Mouse (Mus musculus) ovary, postnatal 10 days (tissue): ENCODE measurements around the gene Il27ra.
"Not testable (repeated sequence)": the region's sequence is repeated elsewhere in the genome, so short reads cannot be mapped to it uniquely, and the experiment has no call there.

Experiments used
- DNase-seq: peaks from one replicate; pipeline ENCODE4 v3.0.0; 2022; ENCODE audit warnings: low spot score

The Il27ra gene

DNA sequence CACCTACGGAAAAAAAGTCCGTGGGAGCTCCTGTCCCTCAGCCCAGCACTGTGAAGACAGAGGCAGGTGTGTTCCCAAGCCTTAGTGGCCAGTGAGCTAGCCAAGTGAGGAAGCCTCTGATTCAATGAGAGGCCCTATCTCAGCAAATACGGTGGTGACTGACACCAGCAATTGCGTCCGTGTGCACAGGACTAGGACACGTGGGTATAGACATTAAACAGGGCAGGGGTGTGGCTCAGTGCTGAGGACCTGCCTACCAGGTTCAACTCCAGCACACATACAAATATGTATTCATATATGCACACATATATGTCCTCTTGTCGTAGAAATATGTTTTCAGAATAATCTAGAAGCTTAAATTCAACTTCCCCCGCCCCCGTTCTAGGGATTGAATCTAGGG lies 22.7 kb downstream of the Il27ra start:
- no peak for DNase-seq

DNA sequence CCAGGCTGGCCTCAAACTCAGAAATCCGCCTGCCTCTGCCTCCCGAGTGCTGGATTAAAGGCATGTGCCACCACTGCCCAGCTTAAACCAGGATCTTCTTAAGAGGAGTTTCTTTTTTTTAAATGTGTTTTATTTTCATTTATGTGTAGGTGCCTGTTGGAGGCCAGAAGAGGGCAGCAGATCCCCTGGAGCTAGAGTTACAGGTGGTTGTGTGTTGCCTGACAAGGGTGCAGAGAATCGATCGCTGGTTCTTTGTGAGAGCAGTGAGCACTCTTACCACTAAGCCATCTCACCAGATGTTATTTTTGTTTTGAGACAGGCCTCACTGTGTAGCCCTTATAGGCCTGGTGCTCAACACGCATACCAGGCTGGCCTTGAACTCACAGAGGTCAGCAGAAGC lies 26.6 kb downstream of the Il27ra start:
- DNase-seq = no peak

DNA sequence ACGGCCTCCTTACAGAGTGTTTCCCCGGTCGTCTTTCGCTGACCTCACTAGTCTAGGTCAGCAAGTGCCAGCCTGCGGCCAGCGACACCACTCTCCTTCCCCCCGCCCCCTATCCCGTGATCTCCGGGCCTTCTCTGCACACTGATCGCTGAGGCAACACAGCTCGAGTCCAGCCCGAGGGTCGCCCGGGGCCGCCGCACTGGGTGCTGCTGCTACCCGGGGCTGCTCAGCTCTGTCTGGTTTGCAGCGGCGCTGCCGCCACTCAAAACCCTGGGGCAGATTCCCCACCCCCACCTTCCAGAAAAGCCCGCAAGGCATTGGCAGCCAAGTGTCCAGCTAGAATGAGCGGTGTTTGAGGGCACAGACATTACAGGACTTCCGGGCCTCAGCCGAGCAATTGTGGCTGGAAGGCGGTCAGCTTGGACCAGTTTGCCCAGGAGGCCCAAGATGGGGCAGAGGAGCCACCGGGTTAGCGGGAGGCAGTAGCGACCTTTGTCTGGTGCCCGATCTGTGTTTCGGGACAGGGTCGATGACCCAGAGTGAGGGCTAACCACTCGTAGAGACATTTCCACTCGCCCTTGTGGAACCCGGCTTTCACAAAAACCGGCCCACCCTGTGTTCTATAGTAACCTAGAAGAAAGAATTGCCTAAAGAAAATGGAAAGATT lies 29.8 kb downstream of the Il27ra start:
- no peak for DNase-seq

DNA sequence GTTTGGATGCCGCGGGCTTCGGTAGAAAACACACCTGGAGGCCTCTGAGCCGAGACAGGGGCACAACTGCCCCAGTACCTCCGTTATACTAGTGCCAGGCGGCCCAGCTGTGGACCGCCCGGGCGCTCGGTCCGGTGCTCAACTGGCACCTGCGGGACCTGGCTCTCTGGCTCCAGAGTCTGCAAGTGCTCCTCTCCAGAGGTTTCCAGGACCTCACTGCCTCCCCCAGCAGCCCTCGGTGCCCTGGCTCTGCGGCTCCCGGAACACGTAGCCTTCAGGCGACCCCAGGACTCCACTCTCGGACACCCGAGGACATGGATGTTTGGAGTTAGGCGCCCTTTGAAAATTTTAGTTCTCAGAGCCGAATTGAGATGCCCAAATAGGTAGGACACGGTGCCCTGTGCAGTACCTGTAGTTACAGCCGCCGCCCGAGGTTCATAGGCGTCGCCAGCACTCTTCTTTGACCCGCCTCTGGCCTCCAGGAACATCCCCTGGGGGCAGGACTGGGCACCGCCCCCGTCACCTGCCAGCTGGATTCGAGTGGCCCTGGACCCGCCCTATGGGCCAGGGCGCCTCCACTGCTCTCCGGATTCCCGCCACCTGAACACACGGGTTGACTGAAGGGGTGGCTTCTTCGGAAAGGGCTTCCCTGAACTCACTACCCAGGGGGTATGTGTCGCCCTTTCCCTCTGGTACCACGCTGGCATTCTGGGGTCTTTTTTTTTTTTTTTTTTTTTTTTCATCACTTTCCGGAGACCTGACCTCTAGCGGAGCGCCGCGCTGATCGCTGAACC lies 30.5 kb downstream of the Il27ra start, which contains the start of gene 2210011C24Rik:
Gene 2210011C24Rik (minus strand): TSS at position 467 of the 794 bp plus-strand sequence.
- no peak for DNase-seq

DNA sequence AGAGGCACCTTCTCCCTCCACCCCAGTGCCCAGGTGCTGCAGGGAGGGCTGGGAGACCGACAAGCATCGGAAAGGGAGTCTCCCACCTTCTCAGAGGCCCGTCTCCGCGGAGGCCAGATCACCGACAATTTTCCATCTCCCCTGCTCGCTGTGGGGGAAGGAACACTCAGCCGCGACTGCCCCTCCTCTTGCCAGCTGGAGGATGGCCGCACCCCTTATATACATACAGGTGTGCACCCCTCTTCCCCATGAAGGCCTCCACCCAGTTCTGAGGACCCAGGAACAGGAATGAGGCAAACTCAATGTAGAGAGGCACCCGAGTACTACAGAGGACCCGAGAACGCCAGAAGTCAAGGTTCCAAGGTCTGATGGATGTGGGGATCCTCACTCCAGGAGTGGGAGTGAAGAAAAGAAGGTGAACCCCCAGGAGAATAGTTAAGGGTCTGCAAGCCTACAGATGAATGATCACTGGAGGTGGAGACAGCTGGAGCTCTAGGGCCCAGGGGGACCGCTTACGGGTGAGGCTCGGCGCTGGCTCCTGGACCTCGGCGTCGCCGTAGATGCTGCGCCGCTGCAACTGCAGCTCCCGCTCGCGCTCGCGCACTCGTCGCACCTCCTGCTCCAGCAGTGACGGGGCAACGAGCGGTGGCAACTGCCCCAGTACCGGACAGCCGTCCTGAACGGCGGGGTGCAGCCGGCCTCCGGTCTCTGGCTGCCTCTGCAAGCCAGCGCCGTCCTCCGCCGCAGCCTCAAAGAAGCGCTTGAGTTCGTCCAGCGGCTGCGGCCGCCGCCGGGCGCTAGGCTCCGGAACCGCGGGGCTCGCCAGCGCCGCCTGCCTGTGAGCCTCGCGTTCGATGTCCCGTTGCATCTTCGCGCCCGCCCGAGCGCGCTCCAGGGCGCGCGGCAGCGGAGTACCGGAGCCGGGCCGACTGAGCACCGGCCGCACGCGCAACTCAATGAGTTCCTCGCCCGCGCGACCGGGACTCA lies 31.5 kb downstream of the Il27ra start:
- no peak for DNase-seq

DNA sequence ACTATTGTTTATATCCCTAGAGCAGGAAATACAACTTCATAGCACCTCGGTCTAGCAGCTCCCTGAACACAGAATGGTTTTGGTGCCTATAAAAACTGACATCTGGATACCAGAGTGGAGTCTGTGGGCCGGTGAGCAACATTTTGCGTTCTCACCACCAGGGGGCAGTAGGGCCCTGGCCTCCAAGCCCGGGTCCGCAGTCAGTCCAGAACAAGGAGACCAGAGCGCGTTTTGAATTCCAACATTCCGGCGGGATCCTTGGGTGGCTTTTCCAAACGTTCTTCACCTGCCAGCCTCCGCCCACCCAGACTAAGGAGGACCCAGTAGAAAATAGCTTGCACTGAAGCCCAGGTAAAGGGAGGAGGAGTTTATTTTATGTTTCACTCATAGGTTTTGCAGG lies 32.5 kb downstream of the Il27ra start:
- DNase-seq = peak; percentile 77

DNA sequence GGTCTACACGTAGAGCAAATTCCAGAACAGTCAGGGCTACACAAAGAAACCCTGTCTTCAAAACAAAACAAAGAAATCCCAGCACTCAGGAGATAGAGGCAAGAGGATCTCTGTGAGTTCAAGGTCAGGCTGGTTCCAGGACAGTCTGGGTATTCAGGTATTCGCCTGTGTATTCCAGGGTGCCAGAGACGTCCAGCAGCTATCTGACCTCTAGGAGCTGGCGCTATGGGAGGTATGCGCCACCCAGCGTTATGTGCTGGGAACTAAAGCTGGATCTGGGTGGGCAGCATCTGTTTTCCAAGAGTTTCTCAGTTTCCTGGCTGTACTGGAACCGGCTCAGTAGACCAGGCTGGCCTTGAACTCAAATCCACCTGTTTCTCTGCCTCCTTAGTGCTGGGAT lies 34.0 kb downstream of the Il27ra start:
- no peak for DNase-seq

DNA sequence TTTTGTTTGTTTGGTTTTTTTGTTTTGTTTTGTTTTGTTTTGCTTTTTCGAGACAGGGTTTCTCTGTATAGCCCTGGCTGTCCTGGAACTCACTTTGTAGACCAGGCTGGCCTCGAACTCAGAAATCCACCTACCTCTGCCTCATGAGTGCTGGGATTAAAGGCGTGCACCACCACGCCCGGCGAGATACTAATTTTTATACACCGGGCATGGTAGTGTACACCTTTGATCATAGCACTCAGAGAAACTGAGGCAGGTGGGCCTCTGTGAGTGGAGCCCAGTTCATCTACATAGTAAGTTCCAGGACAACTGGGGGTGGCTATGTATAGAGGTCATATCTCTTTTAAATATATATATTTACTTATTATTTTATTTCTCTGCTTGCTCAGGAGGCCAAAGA lies 36.9 kb downstream of the Il27ra start:
- DNase-seq = not testable (repeated sequence)

DNA sequence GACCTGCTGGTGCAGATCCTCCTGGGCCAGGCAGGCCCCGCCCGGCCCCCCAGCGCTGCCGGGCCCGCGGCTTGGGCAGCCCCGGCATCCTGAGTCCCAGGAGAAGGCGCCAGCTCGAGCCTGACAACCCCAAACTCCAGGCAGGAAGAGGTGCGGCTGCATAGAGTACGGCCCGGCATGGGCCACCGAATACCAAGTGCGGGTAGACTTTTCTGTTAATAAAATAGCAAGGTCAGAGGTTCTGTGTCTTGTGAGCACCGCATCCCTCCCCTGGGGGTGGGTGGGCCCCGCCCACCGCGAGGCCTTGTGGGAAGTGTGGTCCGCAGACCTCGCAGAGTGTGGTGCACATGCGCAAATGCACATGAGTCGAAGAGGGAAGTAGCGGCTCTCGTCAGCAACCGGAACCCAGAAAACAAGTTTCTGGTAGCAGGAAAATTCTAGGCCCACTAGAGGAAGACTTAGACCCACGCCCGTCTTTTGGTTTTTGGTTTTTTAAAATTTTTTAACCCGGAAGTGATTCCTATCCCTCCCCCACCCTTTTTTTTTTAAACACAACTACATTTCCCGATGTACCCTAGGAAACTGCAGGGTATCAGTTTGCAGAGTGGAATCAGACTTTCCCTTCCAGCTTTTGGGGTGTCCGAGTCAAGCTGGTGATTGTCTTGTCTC lies 37.7 kb downstream of the Il27ra start:
- peak; percentile 80 for DNase-seq

DNA sequence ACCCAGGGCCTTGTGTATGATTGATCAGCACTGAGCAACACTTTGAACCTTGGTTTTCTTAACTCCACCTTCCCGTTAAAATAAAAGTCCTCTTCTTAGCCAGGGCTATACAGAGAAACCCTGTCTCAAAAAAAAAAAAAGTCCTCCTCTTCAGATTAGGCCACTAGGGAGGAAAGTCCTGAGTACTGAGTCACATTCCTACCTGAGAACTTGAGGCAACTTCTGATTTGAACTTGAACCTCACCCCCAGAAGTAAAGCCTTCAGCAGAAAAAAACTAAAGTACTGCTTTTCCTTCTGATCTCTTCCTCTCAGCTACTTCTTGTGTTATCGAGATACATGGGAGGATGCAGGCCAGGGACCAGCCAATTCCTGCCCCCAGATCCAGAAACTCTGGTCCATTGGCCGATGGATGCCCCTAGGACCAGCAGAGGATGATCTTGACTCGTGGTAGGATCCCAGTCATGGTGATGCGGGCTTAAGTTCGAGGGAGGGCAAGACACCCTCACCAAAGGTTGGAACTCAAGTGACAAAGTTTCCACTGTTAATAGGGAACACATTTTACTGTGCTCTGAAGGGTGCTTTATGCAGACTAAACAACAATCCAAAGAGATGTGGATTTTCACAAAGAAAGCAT lies 38.7 kb downstream of the Il27ra start:
- DNase-seq = no peak

DNA sequence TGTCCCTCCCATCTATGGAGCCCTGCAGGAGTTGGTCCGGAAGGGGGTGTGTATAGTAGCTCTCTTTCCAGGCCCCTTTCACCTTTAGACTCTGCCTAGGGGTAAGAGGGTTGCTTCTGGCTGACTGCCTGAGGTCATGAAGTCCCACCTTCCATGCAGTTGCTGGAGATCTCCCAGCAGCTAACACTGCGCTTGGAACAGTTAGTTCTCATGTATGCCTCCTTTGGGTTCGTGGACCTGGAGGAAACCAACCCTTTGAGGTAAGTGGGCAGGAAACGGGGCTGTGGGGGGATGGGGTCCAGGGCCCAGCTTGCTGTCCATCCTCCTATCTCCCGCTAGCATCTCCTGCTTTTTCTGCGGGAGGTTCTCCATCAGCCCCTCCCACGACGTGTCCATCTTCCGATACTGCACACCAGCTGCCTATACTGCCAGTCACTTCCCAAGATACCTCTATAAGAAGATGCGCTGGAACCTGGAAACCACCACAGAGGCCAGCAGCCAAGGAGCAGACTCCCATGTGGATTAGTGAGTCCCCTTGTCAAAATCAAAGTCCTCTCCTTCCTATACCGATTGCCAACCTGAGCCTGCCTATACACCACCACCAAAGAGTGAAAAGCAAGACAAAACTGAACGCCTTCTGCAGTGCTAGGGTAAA lies 39.3 kb downstream of the Il27ra start:
- no peak for DNase-seq

DNA sequence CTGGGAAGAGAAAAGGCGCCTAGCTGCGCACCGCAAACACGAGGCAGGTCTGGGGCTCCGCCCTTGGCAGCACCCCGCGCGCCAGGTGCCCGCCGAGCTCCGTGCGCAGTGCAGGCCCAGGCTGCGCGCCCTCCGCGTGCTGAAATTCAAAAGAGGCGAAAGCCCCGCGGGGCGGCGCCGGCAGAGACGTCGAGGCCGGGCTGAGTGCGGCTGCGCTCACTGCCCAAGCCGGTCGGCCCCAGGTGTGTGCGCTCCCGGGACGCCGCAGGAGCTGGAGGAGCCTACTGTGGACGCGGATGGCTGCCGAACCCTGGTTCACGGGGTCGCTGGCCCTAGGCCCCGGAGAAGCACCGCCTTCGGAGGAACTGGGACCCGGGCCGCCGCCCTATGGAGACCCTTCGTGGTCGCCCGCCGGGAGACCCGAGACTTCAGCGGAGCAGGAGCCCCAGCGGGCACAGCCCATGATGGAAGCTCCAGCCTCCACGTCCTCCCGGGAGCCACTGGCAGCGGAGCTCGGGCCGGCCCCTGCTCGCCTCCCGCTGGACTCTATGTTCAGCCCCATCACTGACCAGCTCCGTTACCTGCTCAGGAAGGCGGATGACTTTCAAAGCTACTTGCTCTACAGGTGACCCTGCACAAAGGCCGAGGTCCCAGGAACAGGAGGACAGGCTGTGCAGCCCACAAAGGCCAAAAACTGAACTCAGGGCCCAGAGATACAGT lies 40.9 kb downstream of the Il27ra start, which contains the start of gene 1700067K01Rik:
Gene 1700067K01Rik (plus strand): TSS at position 222 of the 720 bp plus-strand sequence.
- DNase-seq = no peak

DNA sequence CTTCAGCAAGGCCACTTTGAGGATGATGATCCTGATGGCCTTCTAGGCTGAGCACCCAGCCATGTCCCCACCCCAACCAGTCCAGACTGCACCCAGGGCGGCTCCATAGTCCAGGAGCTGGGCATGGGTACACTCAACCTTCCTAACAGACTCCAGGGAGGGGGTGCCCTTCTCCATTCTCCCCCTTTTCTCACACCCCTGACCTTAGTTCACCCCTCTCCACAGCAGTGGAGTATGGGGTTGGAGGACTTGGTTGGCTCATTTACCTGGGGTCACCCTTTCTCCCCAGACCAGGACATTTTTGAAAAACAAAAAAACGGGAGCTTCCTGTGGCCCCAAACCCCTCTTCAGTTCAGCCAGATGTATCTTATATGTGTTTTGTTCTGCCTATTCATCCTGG lies 42.6 kb downstream of the Il27ra start:
- DNase-seq = no peak

DNA sequence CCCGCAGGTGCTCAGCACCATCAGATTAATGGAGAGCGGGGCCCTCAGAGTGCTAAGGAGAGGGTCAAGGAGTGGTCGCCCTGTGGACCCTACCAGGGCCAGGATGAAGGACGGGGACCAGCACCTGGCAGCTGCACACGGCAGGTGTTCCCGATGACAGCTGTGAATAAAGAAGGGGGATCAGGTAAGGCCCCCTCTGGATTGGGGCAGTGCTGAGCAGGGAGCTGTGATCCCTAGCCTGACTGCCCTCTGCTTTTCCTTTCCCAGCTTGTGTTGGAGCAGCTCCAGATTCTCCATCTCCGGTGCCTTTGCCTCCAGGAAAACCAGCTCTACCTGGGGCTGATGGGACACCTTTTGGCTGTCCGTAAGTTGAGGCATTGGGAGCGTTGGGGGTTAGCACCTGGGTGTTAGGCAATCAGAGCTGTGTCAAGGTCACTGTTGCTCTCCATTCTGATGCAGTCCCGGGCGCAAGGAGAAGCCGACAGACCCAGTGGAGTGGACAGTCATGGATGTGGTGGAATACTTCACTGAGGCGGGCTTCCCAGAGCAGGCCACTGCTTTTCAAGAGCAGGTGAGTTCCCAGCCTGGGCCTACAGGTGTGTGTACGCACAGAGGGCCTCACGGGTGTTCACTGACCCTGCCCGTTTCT lies 43.2 kb downstream of the Il27ra start:
- DNase-seq = no peak

DNA sequence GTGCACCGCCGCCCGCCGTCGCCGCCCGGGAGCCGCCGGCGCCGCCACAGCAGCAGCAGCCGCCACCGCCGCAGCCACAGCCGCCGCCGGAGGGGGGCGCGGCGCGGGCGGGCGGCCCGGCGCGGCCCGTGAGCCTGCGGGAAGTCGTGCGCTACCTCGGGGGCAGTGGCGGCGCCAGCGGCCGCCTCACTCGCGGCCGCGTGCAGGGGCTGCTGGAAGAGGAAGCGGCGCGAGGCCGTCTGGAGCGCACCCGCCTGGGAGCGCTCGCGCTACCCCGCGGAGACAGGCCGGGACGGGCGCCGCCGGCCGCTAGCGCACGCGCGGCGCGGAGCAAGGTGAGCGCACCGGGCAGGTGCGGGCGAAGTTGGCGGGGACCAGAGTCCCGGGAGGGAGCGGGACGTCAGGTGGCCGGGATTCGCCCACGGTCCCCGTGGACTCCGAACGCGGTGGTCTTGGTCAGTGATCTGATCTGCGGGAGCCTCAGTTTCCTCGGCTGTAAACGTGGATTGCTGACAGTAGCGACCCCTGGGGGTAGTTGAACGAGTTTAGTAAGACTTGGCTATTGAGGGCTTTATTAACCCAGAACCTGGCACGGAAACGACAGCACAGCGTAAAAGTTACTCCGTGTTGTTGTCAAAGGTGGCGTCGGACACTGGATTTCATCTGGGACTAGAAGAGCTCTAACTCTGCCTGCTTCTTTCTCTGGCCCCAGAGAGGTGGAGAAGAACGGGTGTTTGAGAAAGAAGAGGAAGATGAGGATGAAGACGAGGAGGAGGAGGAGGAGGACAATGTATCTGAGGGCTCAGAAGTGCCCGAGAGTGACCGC lies 43.9 kb downstream of the Il27ra start:
- DNase-seq = no peak

DNA sequence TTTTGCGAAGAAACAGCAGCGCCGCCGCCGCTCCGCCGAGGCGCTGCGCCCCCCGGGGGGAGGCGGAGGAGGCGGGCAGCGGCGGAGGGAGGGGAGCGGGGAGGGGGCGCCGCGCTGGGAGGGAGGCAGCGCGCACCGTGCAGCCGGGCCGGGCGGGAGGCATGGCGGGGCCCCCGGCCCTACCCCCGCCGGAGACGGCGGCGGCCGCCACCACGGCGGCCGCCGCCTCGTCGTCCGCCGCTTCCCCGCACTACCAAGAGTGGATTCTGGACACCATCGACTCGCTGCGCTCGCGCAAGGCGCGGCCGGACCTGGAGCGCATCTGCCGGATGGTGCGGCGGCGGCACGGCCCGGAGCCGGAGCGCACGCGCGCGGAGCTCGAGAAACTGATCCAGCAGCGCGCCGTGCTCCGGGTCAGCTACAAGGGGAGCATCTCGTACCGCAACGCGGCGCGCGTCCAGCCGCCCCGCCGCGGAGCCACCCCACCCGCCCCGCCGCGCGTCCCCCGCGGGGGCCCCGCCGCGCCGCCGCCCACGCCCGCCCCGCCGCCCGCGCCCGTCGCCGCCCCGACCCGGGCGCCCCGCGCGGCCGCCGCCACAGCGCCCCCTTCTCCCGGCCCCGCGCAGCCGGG lies 44.8 kb downstream of the Il27ra start, which contains the start of gene Samd1:
Gene Samd1 (plus strand): TSS at position 162 of the 631 bp plus-strand sequence.
- no peak for DNase-seq

DNA sequence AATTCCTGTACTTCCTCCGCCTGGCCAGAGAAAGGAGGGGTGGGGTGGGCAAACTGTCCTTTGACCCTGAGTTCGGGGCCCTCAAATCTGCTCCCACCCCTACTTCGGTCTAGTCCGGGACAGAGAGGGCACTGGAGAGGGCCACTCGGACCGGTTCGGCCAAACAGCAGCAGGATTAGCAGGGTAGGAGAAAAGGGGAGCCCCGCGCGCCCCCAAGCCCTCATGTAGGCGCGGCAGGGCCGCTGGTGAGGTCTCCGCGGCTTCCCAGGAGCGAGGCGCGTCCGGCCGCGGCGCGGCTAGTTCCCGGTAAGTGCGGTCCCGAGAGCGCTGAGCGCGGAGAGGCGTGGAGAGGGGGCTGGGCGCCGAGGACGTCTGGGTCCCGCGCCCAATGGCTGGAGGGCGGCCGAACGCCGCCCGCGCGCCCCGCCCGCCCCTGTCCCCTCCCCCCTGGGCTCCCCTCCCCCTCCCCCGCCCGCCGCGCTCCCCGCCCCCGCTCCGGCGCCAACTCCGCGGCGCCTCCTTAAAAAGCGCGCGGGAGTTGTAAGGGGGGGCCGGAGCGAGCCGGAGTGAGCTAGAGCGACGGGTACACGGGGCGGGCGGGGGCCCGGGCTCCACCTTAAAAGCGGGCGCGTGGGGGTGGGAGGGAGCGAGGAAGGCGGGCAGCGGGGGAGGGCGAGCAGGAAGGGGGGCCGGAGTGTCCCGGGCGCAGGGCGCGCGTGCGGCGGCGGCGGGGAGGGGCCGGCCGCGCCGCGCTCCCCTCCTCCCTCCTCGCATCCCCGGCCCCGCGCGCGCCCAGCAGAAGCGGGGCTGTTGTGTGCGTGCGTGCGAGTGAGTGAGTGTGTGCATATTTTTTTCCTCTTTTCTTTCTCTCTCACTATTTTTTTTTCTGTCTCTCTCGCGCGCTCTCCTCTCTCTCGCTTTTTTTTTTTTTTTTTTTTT lies 45.6 kb downstream of the Il27ra start:
- DNase-seq = peak; percentile 75
